Mouse (Mus musculus) skeletal muscle tissue, adult 2 months (tissue): ENCODE data around the gene Rita1.

Experiments
- DNase-seq: peaks from one replicate; pipeline ENCODE4 v3.0.0-alpha.2; 2012; ENCODE audit warnings: low read depth, low spot score

The Rita1 gene

GRCm38 (mm10) chr5:120570289-120570897, 42.0 kb downstream of the Rita1 start:
- DNase-seq = no peak

- no peak for DNase-seq
These were observed 42.6 kb downstream of the Rita1 start for GRCm38 (mm10) chr5:120569791-120570190.

- no peak for DNase-seq
These were observed 43.4 kb downstream of the Rita1 start for GRCm38 (mm10) chr5:120568964-120569363.

GRCm38 (mm10) chr5:120568336-120568768, 44.0 kb downstream of the Rita1 start:
- DNase-seq = no peak

GRCm38 (mm10) chr5:120567761-120568211, 44.6 kb downstream of the Rita1 start:
- DNase-seq = no peak

GRCm38 (mm10) chr5:120567253-120567701, 45.1 kb downstream of the Rita1 start:
- peak; percentile 80 for DNase-seq

- no peak for DNase-seq
These were observed 45.6 kb downstream of the Rita1 start for GRCm38 (mm10) chr5:120566681-120567252.

- DNase-seq = no peak
These were observed 46.3 kb downstream of the Rita1 start for GRCm38 (mm10) chr5:120566101-120566500.

- DNase-seq = no peak
These were observed 47.1 kb downstream of the Rita1 start for GRCm38 (mm10) chr5:120565171-120565905.

- DNase-seq = no peak
These were observed 48.5 kb downstream of the Rita1 start for GRCm38 (mm10) chr5:120563914-120564311.

- DNase-seq = peak; percentile 94
These were observed 49.2 kb downstream of the Rita1 start for GRCm38 (mm10) chr5:120562956-120563913.

GRCm38 (mm10) chr5:120560616-120561311, 51.6 kb downstream of the Rita1 start:
- peak; percentile 95 for DNase-seq

- DNase-seq = no peak
These were observed 52.2 kb downstream of the Rita1 start for GRCm38 (mm10) chr5:120560129-120560615.

- no peak for DNase-seq
These were observed 53.6 kb downstream of the Rita1 start for GRCm38 (mm10) chr5:120558762-120559161.

- no peak for DNase-seq
These were observed 54.3 kb downstream of the Rita1 start for GRCm38 (mm10) chr5:120558041-120558440.

- no peak for DNase-seq
These were observed 56.5 kb downstream of the Rita1 start for GRCm38 (mm10) chr5:120555871-120556270.

GRCm38 (mm10) chr5:120550673-120551072, 61.7 kb downstream of the Rita1 start:
- DNase-seq = no peak

GRCm38 (mm10) chr5:120550137-120550536, 62.3 kb downstream of the Rita1 start:
- no peak for DNase-seq

GRCm38 (mm10) chr5:120548236-120548850, 64.0 kb downstream of the Rita1 start:
- no peak for DNase-seq
